Mouse (Mus musculus) MEL (cell line): ENCODE results near the gene Cpm. TPM values are rescaled to one million over a fixed set of nuclear protein-coding genes. Genes with fewer than 3 reads are reported as not detected.

Source experiments
- DNase-seq: peaks from one replicate; pipeline ENCODE4 v3.0.0; 2011; ENCODE audit warnings: low read depth, low spot score
- H3K27ac ChIP-seq: 2 replicates; pipeline ENCODE4 v1.5.1; 2012; ENCODE audit warnings: low read depth, mild to moderate bottlenecking, control low read depth, low read length, moderate library complexity; ENCODE audit not compliant: control insufficient read depth
- H3K27me3 ChIP-seq, 2 experiments: fragments of 150-350 bp in 1 of 2; sonication (generic) in 1 of 2; 2 replicates each; pipeline ENCODE4 v1.6.1; 2012; ENCODE audit warnings: low read length in 2 of 2, mild to moderate bottlenecking in 2 of 2, improper control_type of control experiment in 1 of 2, moderate library complexity in 1 of 2; ENCODE audit not compliant: insufficient read depth in 2 of 2, control insufficient read depth in 1 of 2
- H3K36me3 ChIP-seq, 2 experiments: 2 replicates each; pipeline ENCODE4 v1.6.1; 2012 to 2014; ENCODE audit warnings: low read length in 2 of 2, improper control_type of control experiment in 1 of 2, inconsistent platforms in 1 of 2, mild to moderate bottlenecking in 1 of 2; ENCODE audit not compliant: insufficient read depth in 2 of 2, control insufficient read depth in 1 of 2
- H3K4me1 ChIP-seq, 2 experiments: fragments of 150-350 bp in 1 of 2; sonication (generic) in 1 of 2; 2 replicates each; pipeline ENCODE4 v1.6.1; 2012; ENCODE audit warnings: low read length in 2 of 2, improper control_type of control experiment in 1 of 2, mild to moderate bottlenecking in 1 of 2; ENCODE audit not compliant: insufficient read depth in 2 of 2, control insufficient read depth in 1 of 2
- H3K4me3 ChIP-seq, 2 experiments: fragments of 150-350 bp in 1 of 2; sonication (generic) in 1 of 2; 2 replicates each; pipeline ENCODE4 v1.5.1; 2012; ENCODE audit warnings: low read depth in 2 of 2, low read length in 2 of 2, mild to moderate bottlenecking in 2 of 2, moderate library complexity in 2 of 2, control low read depth in 1 of 2, improper control_type of control experiment in 1 of 2; ENCODE audit not compliant: control insufficient read depth in 1 of 2, insufficient read depth in 1 of 2
- H3K79me2 ChIP-seq: 2 replicates; pipeline ENCODE4 v1.6.1; 2012; ENCODE audit warnings: mild to moderate bottlenecking, low read length, moderate library complexity; ENCODE audit not compliant: control insufficient read depth, poor library complexity, insufficient read depth
- H3K9ac ChIP-seq: 2 replicates; pipeline ENCODE4 v1.6.1; 2012; ENCODE audit warnings: low read depth, mild to moderate bottlenecking, control low read depth, low read length, moderate library complexity; ENCODE audit not compliant: control insufficient read depth, poor library complexity, severe bottlenecking
- H3K9me3 ChIP-seq: fragments of 150-350 bp; sonication (generic); replicated peaks from 2 replicates; pipeline ENCODE4 v1.6.1; 2012; ENCODE audit warnings: mild to moderate bottlenecking, low read length, improper control_type of control experiment, moderate library complexity; ENCODE audit not compliant: insufficient read depth
- BHLHE40 ChIP-seq: IDR thresholded peaks from 2 replicates; pipeline ENCODE4 v1.6.1; 2012; ENCODE audit warnings: low read depth, mild to moderate bottlenecking, inconsistent platforms, low read length, improper control_type of control experiment, borderline replicate concordance
- CHD2 ChIP-seq: IDR thresholded peaks from 2 replicates; pipeline ENCODE4 v1.6.1; 2011; ENCODE audit warnings: low read length, improper control_type of control experiment
- E2F4 ChIP-seq: IDR thresholded peaks from 2 replicates; pipeline ENCODE4 v1.6.1; 2011; ENCODE audit warnings: low read depth, low read length, improper control_type of control experiment, borderline replicate concordance
- HCFC1 ChIP-seq: IDR thresholded peaks from 2 replicates; pipeline ENCODE4 v1.6.1; 2012; ENCODE audit warnings: low read depth, mild to moderate bottlenecking, inconsistent platforms, low read length, improper control_type of control experiment, moderate library complexity
- JUND ChIP-seq: IDR thresholded peaks from 2 replicates; pipeline ENCODE4 v1.6.1; 2011; ENCODE audit warnings: low read depth, mild to moderate bottlenecking, improper control_type of control experiment, low read length
- MAFK ChIP-seq: IDR thresholded peaks from 2 replicates; pipeline ENCODE4 v1.6.1; 2011; ENCODE audit warnings: low read depth, mild to moderate bottlenecking, low read length, improper control_type of control experiment, borderline replicate concordance
- MEF2A ChIP-seq: IDR thresholded peaks from 2 replicates; pipeline ENCODE4 v1.6.1; 2014; ENCODE audit warnings: low read depth, mild to moderate bottlenecking, inconsistent platforms, low read length, improper control_type of control experiment; ENCODE audit not compliant: poor library complexity, insufficient replicate concordance, severe bottlenecking; ENCODE audit errors: extremely low read depth
- MYB ChIP-seq: IDR thresholded peaks from 2 replicates; pipeline ENCODE4 v1.6.1; 2011; ENCODE audit warnings: mild to moderate bottlenecking, low read depth, low read length, improper control_type of control experiment
- POLR2A ChIP-seq, 2 experiments: IDR thresholded peaks; 2 replicates each; pipeline ENCODE4 v1.6.1; 2011 to 2012; ENCODE audit warnings: low read length in 2 of 2, mild to moderate bottlenecking in 2 of 2, control low read depth in 1 of 2, improper control_type of control experiment in 1 of 2, low read depth in 1 of 2, moderate library complexity in 1 of 2; ENCODE audit not compliant: control insufficient read depth in 1 of 2, insufficient read depth in 1 of 2, poor library complexity in 1 of 2
- RAD21 ChIP-seq: IDR thresholded peaks from 2 replicates; pipeline ENCODE4 v1.6.1; 2011; ENCODE audit warnings: mild to moderate bottlenecking, low read depth, low read length, improper control_type of control experiment
- RCOR1 ChIP-seq: IDR thresholded peaks from 2 replicates; pipeline ENCODE4 v1.6.1; 2012; ENCODE audit warnings: low read depth, mild to moderate bottlenecking, inconsistent platforms, low read length, improper control_type of control experiment
- SIN3A ChIP-seq: IDR thresholded peaks from 2 replicates; pipeline ENCODE4 v1.6.1; 2012; ENCODE audit warnings: low read length, improper control_type of control experiment, inconsistent platforms
- TAL1 ChIP-seq: IDR thresholded peaks from 2 replicates; pipeline ENCODE4 v1.6.1; 2012; ENCODE audit warnings: mild to moderate bottlenecking, inconsistent platforms, low read length, moderate library complexity, mixed read lengths
- TBP ChIP-seq: IDR thresholded peaks from 2 replicates; pipeline ENCODE4 v1.8.0; 2011; ENCODE audit warnings: low read depth, low read length, improper control_type of control experiment
- TCF12 ChIP-seq: IDR thresholded peaks from 2 replicates; pipeline ENCODE4 v1.6.1; 2014; ENCODE audit warnings: low read depth, mild to moderate bottlenecking, inconsistent platforms, low read length, improper control_type of control experiment, moderate library complexity
- USF1 ChIP-seq: IDR thresholded peaks from 2 replicates; pipeline ENCODE4 v1.6.1; 2014; ENCODE audit warnings: low read depth, mild to moderate bottlenecking, inconsistent platforms, low read length, improper control_type of control experiment, moderate library complexity
- USF2 ChIP-seq, 2 experiments: IDR thresholded peaks; 2 replicates each; pipeline ENCODE4 v1.6.1; 2011 to 2012; ENCODE audit warnings: improper control_type of control experiment in 2 of 2, low read length in 2 of 2, borderline replicate concordance in 1 of 2, inconsistent platforms in 1 of 2, low read depth in 1 of 2, mild to moderate bottlenecking in 1 of 2; ENCODE audit not compliant: insufficient read depth in 1 of 2
- ZKSCAN1 ChIP-seq: IDR thresholded peaks from 2 replicates; pipeline ENCODE4 v1.6.1; 2012; ENCODE audit warnings: low read depth, mild to moderate bottlenecking, inconsistent platforms, low read length, improper control_type of control experiment, moderate library complexity
- polyA plus RNA-seq, 2 experiments: library from polyadenylated mRNA; stranded (reverse) in 1 of 2; unstranded in 1 of 2; fragments of >175 nt in 1 of 2; fragments of >200 nt in 1 of 2; gene quantifications; 2 replicates each; pipeline versions ENCODE4 v1.2.1 to v1.2.4; 2012; ENCODE audit warnings: low replicate concordance in 2 of 2, low read depth in 1 of 2; ENCODE audit not compliant: insufficient read length in 2 of 2, insufficient read depth in 1 of 2, missing spikeins in 1 of 2
- total RNA-seq: library from RNA; depleted of rRNA; stranded (reverse); fragments of 300-350 nt; gene quantifications from 2 replicates; pipeline ENCODE4 v1.2.3, GENCODE M21; 2012

The Cpm gene
- total and polyA plus RNA-seq, 3 experiments, result 0.04 to 0.40 TPM; not detected in 1

- Histone ChIP-seq H3K27me3 (no peaks in the 10 kb centered on the region; a peak in 1 of 4 replicates), H3K36me3 (no peaks in the 10 kb centered on the region), H3K27ac (no peak overlapping the region), H3K4me3 (no peak overlapping the region), H3K4me1 (no peaks in the 10 kb centered on the region), H3K79me2 (no peaks in the 10 kb centered on the region), H3K9me3 (no peaks in the 10 kb centered on the region), H3K9ac (no peak overlapping the region)
- no peak for TF ChIP-seq ZKSCAN1
- no peak for TF ChIP-seq RAD21
- TF ChIP-seq CHD2, result no peak
- no peak for TF ChIP-seq USF2 (IDR thresholded peaks at IDR 0.05; ENCODE audit: borderline replicate concordance in 1 of 2, insufficient read depth in 1 of 2, low read depth in 1 of 2, low read length in 2 of 2)
- DNase-seq, result no peak
Measured at GRCm38 (mm10) chr10:117620530-117620929, 8.8 kb upstream of the Cpm start.

- Histone ChIP-seq H3K36me3 (no peaks in the 10 kb centered on the region), H3K27me3 (no peaks in the 10 kb centered on the region), H3K9me3 (no peaks in the 10 kb centered on the region), H3K27ac (no peak overlapping the region), H3K4me1 (no peaks in the 10 kb centered on the region), H3K79me2 (no peaks in the 10 kb centered on the region)
- no peak for DNase-seq
- TF ChIP-seq HCFC1 (no peak), RCOR1 (no peak), MYB (no peak), SIN3A (no peak), TCF12 (no peak), POLR2A (IDR thresholded peaks at IDR 0.05; ENCODE audit: control insufficient read depth in 1 of 2, insufficient read depth in 1 of 2, low read depth in 1 of 2, low read length in 2 of 2, poor library complexity in 1 of 2) (no peak), USF1 (no peak), E2F4 (no peak), TBP (no peak), MAFK (no peak), MEF2A (no peak), CHD2 (no peak), TAL1 (no peak), JUND (no peak), BHLHE40 (no peak)
- TF ChIP-seq, all 39 proteins: peak for 0
- Histone ChIP-seq H3K9ac (no peak overlapping the region), H3K4me3 (no peak overlapping the region)
Measured at GRCm38 (mm10) chr10:117620934-117621501, 8.3 kb upstream of the Cpm start.
